Mouse (Mus musculus) gastrocnemius, adult 8-10 months (tissue): Measurements from ENCODE around the gene Slc6a13. TPM values are rescaled to one million over a fixed set of nuclear protein-coding genes. Genes with fewer than 3 reads are reported as not detected.

Experiments
- DNase-seq, 2 experiments: peaks; one replicate each; pipeline ENCODE4 v3.0.0; 2022; ENCODE audit warnings: low spot score in 2 of 2
- total RNA-seq, 4 experiments: library from RNA; stranded (reverse); gene quantifications; 2 replicates each; pipeline ENCODE4 v1.2.4; 2022

Gene Slc6a13
- 1 to 10 TPM in 1 of 4 experiments, under 1 TPM in 2, not detected in 1; 0.59 to 1.1 (median 0.60) TPM for total RNA-seq

GRCm38 (mm10) chr6:121299954-121300353 is at the start of gene Slc6a13:
TSS of gene Slc6a13 (plus strand) at chr6:121300227.
- DNase-seq, result peak in 1 of 2 experiments; percentile 9

- DNase-seq, result no peak
Measured at GRCm38 (mm10) chr6:121250406-121250805, 49.6 kb upstream of the Slc6a13 start.

GRCm38 (mm10) chr6:121251256-121251655 is 48.8 kb upstream of the Slc6a13 start:
- DNase-seq, result no peak

DNA sequence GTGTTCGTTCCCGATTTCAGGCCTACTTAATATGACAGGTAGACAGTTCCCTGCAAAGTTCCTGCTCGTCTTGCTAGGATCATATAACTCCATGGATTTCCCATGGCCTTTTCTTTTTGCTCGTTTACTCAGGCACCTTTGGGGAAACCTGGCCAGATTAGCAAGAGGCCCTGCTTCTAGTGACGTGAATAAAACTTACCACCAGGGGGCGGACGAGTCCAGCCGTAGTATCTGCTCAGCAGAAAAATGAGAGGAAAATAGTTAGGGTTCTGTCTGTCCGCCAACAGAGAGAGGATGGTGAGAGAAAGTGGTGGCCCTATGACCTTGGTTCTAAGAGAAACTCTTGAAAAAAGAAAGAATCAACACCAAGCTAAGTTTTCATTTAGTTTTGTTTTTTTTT is 39.5 kb upstream of the Slc6a13 start:
- DNase-seq, result peak; percentile 51 to 56

- DNase-seq, result no peak
Measured at GRCm38 (mm10) chr6:121261233-121261632, 38.8 kb upstream of the Slc6a13 start.

GRCm38 (mm10) chr6:121262004-121262403 is 38.0 kb upstream of the Slc6a13 start:
- DNase-seq, result no peak

- no peak for DNase-seq
Measured at GRCm38 (mm10) chr6:121262496-121262895, 37.5 kb upstream of the Slc6a13 start.

GRCm38 (mm10) chr6:121270156-121270555 is 29.9 kb upstream of the Slc6a13 start:
- no peak for DNase-seq

- no peak for DNase-seq
Measured at GRCm38 (mm10) chr6:121271707-121272074, 28.3 kb upstream of the Slc6a13 start.

- DNase-seq, result peak; percentile 75 to 82
Measured at GRCm38 (mm10) chr6:121272075-121272800, 27.8 kb upstream of the Slc6a13 start.

DNA sequence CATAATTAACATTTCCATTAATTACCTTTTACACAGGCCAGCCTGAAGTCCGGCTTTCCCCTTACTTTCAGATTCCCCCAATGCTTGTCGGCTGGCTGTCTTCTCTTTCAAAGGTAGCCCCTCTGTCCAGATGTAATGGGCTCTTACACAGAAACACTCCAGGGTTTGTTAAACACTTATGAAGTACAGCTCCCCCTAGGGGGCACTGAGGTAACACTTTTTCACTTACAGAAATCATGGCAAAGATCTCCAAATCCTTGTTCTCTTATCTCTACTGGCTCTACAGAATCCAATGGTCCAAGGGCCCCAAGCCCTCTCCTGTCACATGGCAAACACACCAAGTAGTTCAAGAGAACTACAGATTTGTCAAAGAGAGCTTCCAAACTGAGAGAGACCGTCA is 25.7 kb upstream of the Slc6a13 start:
- DNase-seq, result peak in 1 of 2 experiments; percentile 10

DNA sequence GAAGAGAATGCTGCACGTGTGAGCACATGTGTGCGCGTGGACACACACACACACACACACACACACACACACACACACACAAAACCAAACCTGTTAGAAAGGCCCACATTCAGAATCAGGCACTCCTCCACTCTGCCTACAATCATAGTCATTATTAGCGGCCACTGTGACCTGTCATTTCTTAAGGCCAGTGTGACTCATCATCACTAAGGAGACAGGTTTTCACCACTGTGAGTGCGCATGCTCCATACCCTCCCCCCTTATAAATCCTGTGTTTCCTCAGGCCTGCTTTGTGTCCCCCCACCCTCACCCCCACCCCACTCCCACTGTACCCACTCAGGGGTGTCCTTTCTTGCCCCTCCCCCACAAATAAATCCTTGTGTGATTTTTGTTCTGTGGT is 15.9 kb upstream of the Slc6a13 start:
- no peak for DNase-seq

DNA sequence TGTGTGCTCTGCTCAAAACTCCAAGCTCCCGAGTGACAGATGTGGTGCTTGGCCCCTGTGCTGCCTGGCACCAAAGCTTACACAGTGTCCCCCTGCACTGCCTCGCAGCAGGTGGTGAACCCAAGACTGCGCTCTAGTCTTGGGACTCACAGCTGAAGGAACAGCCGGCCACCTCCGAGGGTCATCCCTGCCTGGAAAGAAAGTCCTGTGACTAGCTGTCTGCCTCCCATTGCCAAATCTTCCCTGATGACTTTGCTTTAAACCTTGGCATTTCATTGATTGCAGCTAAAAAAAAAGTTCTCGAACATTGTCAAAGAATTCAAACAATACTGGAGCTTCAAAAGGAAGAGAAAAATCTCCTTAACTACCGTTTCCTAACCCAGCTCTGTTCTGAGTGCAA is 710 bp upstream of the Slc6a13 start:
- DNase-seq, result no peak

GRCm38 (mm10) chr6:121300504-121300903 is 477 bp downstream of the Slc6a13 start:
- no peak for DNase-seq

- no peak for DNase-seq
Measured at GRCm38 (mm10) chr6:121303466-121304220, 3.6 kb downstream of the Slc6a13 start.

- no peak for DNase-seq
Measured at GRCm38 (mm10) chr6:121304630-121305029, 4.6 kb downstream of the Slc6a13 start.

DNA sequence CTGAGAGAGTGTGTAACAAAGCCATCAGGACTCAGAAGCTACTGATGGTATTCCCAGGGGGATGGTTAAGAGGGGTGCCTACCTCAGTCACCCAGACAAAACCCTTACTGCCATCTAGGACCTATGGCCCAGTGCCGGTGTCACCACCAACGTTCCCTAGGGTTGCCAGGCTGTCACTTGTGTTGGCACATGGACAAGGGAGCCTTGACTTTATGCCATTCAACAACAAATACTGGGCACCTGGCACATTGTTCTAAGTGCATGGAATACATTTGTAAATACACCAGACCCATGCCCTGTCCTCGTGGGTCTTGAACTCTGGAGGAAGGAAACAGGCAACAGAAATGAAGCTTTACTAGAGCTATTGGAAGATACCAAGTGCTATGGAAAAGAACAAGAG is 5.5 kb downstream of the Slc6a13 start:
- no peak for DNase-seq

- no peak for DNase-seq
Measured at GRCm38 (mm10) chr6:121310984-121311383, 11.0 kb downstream of the Slc6a13 start.

GRCm38 (mm10) chr6:121319099-121319498 is 19.1 kb downstream of the Slc6a13 start:
- no peak for DNase-seq

GRCm38 (mm10) chr6:121322381-121323110 is 22.5 kb downstream of the Slc6a13 start:
- no peak for DNase-seq

DNA sequence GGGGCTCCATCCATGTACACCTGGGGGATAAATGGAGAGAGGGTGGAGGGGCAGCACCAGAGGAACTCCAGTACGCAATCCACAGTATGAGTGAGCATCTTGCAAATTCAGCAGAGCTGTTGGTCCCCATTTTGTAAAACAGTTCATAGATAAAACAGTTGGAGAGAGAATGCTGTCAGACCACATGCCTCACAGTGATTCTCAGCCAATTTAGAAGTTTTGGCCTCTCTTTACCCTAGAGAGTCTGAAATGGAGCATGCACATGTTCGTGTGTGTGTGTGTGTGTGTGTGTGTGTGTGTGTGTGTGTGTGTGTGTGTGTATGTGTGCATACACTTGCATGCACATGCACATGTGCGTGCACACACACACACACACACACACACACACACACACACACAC is 25.3 kb downstream of the Slc6a13 start:
- no peak for DNase-seq

GRCm38 (mm10) chr6:121325740-121326139 is 25.7 kb downstream of the Slc6a13 start:
- no peak for DNase-seq
